Mouse (Mus musculus) lung, postnatal 0 days (tissue): ENCODE data around the gene Cntnap3.
"Not testable (repeated sequence)": the region's sequence is repeated elsewhere in the genome, so short reads cannot be mapped to it uniquely, and the experiment has no call there.

Experiments used
- CTCF ChIP-seq: IDR thresholded peaks from 2 replicates; pipeline ENCODE4 v1.5.1; 2016; ENCODE audit warnings: antibody characterized with exemption, mild to moderate bottlenecking
- EP300 ChIP-seq: IDR thresholded peaks from 2 replicates; pipeline ENCODE4 v1.6.1; 2016; ENCODE audit warnings: antibody characterized with exemption, mild to moderate bottlenecking, control low read depth

DNA sequence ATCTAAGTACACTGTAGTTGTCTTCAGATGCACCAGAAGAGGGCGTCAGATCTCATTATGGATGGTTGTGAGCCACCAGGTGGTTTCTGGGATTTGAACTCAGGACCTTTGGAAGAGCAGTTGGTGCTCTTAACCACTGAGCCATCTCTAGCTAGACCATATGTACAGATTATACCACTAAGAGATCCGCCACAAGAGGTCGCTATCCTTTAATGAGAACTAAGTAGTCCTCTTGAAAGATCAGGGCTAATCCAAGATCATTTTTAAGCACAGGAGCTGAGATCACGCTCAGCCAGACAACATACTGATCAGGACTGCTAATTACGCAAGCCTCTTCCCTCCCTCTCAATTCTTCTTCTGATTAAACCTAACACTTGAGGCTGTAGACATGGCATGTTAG, 78.9 kb downstream of the Cntnap3 start:
- TF ChIP-seq CTCF, EP300: not testable (repeated sequence)
